In the genomic region with DNA sequence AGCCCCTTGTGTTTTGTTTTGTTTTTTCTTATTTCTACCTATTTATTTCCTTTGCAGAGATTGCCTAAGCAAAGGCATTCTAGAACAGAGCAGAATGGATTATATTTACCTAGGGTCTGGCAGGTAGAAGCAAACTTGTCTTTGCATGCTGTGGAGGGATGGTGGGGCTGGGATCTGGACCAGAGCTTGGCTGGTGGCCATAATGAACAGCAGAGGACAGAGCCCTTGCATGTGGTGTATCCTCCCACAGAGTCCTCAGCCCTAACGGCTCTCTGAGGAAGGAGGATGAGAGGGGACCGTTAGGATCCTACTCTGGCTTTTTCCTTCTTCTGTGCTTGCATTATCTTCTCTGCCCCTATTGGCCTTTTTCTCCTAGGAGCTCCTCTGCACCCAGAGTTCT, we compare ENCODE assay signal across 30 mouse cellular contexts.
"Had no signal": no experiment of that assay in that cellular context is flagged by ENCODE, and none has a peak within 500 bp of the region (broad histone marks: within the 10 kb centered on the region; RNA-seq: fewer than 3 reads in every experiment).

No protein-coding gene starts in this region.

- DNase-seq: heart, postnatal 10 days; heart, postnatal 14 days; heart, postnatal 36 days; heart, postnatal 4 days; kidney, adult 11 months; kidney, adult 18-20 months; kidney, adult 2 months; kidney, adult 8-10 months; kidney, adult 9 months; kidney, postnatal 10 days; kidney, postnatal 14 days; kidney, postnatal 25 days; kidney, postnatal 36 days; kidney, postnatal 4 days; layer of hippocampus, adult 9-11 months; layer of hippocampus, postnatal 36 days had no signal

- H3K4me3 ChIP-seq: heart, embryonic 12.5 days; heart, embryonic 13.5 days; heart, embryonic 15.5 days; hindbrain, embryonic 10.5 days; hindbrain, embryonic 12.5 days; hindbrain, embryonic 13.5 days; hindbrain, embryonic 15.5 days; intestine, embryonic 15.5 days; kidney, embryonic 15.5 days; layer of hippocampus, adult 2 months; left cerebral cortex, adult 2 months had no signal

- H3K4me1 ChIP-seq: heart, embryonic 12.5 days; heart, embryonic 13.5 days; heart, embryonic 15.5 days; hindbrain, embryonic 10.5 days; hindbrain, embryonic 12.5 days; hindbrain, embryonic 13.5 days; hindbrain, embryonic 15.5 days; intestine, embryonic 15.5 days; kidney, embryonic 15.5 days had no signal

- H3K27ac ChIP-seq: heart, embryonic 13.5 days; heart, embryonic 15.5 days; hindbrain, embryonic 10.5 days; hindbrain, embryonic 12.5 days; hindbrain, embryonic 13.5 days; hindbrain, embryonic 14.5 days; hindbrain, embryonic 15.5 days; hindbrain, postnatal 0 days; intestine, embryonic 15.5 days; kidney, embryonic 15.5 days; kidney, postnatal 0 days; layer of hippocampus, adult 2 months; left cerebral cortex, adult 2 months had no signal

- H3K27me3 ChIP-seq: heart, embryonic 12.5 days; heart, embryonic 13.5 days; heart, embryonic 15.5 days; hindbrain, embryonic 12.5 days; hindbrain, embryonic 13.5 days; hindbrain, embryonic 15.5 days; intestine, embryonic 15.5 days; kidney, embryonic 15.5 days had no signal
